Mouse (Mus musculus) 416B (cell line): ENCODE data around the gene Magohb.

Experiments used
- DNase-seq: peaks from one replicate; pipeline ENCODE4 v3.0.0; 2011; ENCODE audit warnings: low read depth

The Magohb gene

GRCm38 (mm10) chr6:131262009-131262408 lies 31.0 kb downstream of the Magohb start:
- peak; percentile 50 for DNase-seq

- DNase-seq: peak; percentile 91
Measured at GRCm38 (mm10) chr6:131247206-131247605, 45.8 kb downstream of the Magohb start, which contains the start of gene Klra2. Gene Klra2, minus strand, starts transcription at chr6:131247362.

DNA sequence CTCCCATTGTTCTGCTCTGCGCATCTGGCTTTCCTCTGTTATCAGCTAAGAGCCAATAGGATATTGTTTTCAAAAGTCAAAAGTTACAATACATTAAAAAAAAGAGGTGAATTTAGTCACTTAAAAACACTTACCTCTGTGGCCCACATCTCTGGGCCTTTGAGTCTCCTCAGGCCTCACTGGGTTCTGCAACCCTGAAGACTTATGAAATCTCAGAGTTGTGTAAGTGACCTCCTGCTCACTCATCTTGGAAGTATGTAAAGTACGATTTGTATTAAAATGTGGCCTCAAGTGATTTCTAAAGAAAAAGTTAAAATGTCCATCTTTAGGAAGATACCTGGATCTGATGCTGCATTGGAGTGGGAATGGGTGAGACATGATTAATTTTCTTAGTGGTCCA lies 48.0 kb downstream of the Magohb start:
- DNase-seq: peak; percentile 56
